Mouse (Mus musculus) lung, postnatal 0 days (tissue): ENCODE measurements around the gene Ssh2.

Source experiments
- CTCF ChIP-seq: IDR thresholded peaks from 2 replicates; pipeline ENCODE4 v1.5.1; 2016; ENCODE audit warnings: antibody characterized with exemption, mild to moderate bottlenecking
- EP300 ChIP-seq: IDR thresholded peaks from 2 replicates; pipeline ENCODE4 v1.6.1; 2016; ENCODE audit warnings: antibody characterized with exemption, mild to moderate bottlenecking, control low read depth

- TF ChIP-seq CTCF (no peak), EP300 (no peak)
These were observed 141.8 kb downstream of the Ssh2 start for GRCm38 (mm10) chr11:77357839-77358238.
